Mouse (Mus musculus) thymus, adult 2 months (tissue): ENCODE data around the gene Pafah2.

ENCODE experiments used
- CTCF ChIP-seq: fragments of 200-500 bp; IDR thresholded peaks from 2 replicates; pipeline ENCODE4 v1.5.1; 2012; ENCODE audit warnings: mild to moderate bottlenecking, control low read depth, low read length, moderate library complexity, borderline replicate concordance; ENCODE audit not compliant: control insufficient read depth, poor library complexity, insufficient read depth; ENCODE audit errors: extremely low read depth
- POLR2A ChIP-seq: fragments of 200-500 bp; IDR thresholded peaks from 2 replicates; pipeline ENCODE4 v1.6.1; 2012; ENCODE audit warnings: mild to moderate bottlenecking, low read length, control low read depth, moderate library complexity; ENCODE audit not compliant: control insufficient read depth, poor library complexity, insufficient read depth; ENCODE audit errors: extremely low read depth

DNA sequence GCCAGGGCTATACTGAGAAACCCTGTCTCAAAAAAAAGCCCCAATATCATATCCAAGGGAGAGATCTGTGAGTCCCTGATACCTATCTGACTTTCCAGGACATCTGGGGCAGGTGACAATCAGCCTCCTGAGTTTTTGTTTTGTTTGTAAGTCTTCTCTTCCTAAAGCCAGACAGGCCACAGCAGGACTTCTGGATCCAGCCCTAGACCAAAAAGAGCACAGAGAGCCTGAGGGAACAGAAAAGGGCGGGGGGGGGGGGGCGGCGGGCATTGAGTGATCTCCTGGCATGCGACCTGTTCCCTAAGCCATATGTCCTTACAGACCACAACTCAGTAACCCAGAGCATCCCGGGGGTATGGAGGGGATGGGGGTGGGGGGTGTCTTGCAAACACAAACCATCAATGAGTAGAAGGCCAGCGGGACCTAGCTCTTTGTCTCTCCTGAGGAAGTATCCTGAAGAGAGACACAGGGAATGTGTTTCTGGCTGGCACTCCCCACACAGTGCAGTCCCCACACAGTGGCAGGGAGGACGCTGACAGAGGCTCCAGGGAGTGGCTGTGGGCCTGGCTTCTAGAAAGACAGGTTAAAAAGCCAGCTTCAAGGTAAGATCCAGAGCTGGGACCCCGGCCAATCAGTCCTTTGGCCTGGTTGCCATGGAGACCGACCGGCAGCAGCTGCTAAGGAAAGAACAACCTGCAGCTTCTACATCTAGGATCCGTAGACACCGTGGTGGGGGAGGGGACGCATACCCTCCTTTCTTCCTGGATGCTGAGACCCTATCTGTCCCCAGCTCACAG, 53.7 kb downstream of the Pafah2 start:
- TF ChIP-seq CTCF: no peak
- no peak for TF ChIP-seq POLR2A
